Mouse (Mus musculus): Measurements from ENCODE around the gene Ece1.

GRCm38 (mm10) chr4:137881445-137881844, 19.4 kb downstream of the Ece1 start:
- TF ChIP-seq POLR2A (IDR thresholded peaks at IDR 0.05; ENCODE audit: insufficient read depth, low read depth, low read length), result no peak
- TF ChIP-seq EP300 (IDR thresholded peaks at IDR 0.05; ENCODE audit: insufficient read depth, low read depth, low read length), result no peak
